Mouse (Mus musculus) embryonic facial prominence, embryonic 15.5 days (tissue): Measurements from ENCODE around the gene Ap3d1. TPM values are rescaled to one million over a fixed set of nuclear protein-coding genes. Genes with fewer than 3 reads are reported as not detected.
A peak's percentile ranks its signal among the peaks of the same experiment; 100 is the strongest.

ENCODE experiments used
- ATAC-seq: fragments of 200-750 bp; cut with Nextera tagmentation; 2 replicates; pipeline ENCODE4 v1.8.0; 2017; ENCODE audit warnings: low read depth, moderate TSS enrichment; ENCODE audit not compliant: insufficient number of reproducible peaks, low FRiP score, low TSS enrichment
- H3K27ac ChIP-seq: fragments of 300-500 bp; sonication (generic); replicated peaks from 2 replicates; pipeline ENCODE4 v1.5.1; 2015; ENCODE audit warnings: mild to moderate bottlenecking, inconsistent platforms
- H3K27me3 ChIP-seq: fragments of 300-500 bp; sonication (generic); 2 replicates; pipeline ENCODE4 v1.6.1; 2015; ENCODE audit warnings: inconsistent platforms
- H3K36me3 ChIP-seq: fragments of 300-500 bp; sonication (generic); 2 replicates; pipeline ENCODE4 v1.6.1; 2015; ENCODE audit warnings: mild to moderate bottlenecking, inconsistent platforms
- H3K4me1 ChIP-seq: fragments of 300-500 bp; sonication (generic); 2 replicates; pipeline ENCODE4 v1.6.1; 2015; ENCODE audit warnings: inconsistent platforms
- H3K4me2 ChIP-seq: fragments of 300-500 bp; sonication (generic); replicated peaks from 2 replicates; pipeline ENCODE4 v1.6.1; 2015; ENCODE audit warnings: mild to moderate bottlenecking, inconsistent platforms
- H3K4me3 ChIP-seq: fragments of 300-500 bp; sonication (generic); replicated peaks from 2 replicates; pipeline ENCODE4 v1.5.1; 2015; ENCODE audit warnings: mild to moderate bottlenecking, inconsistent platforms
- H3K9ac ChIP-seq: fragments of 300-500 bp; sonication (generic); 2 replicates; pipeline ENCODE4 v1.6.1; 2015; ENCODE audit warnings: inconsistent platforms
- H3K9me3 ChIP-seq: fragments of 300-500 bp; sonication (generic); replicated peaks from 2 replicates; pipeline ENCODE4 v1.6.1; 2016; ENCODE audit warnings: inconsistent platforms
- whole genome bisulfite sequencing: fragments of 180-500 bp; shearing (Covaris S2); methylation state at CpG from one replicate; pipeline ENCODE4 v1.1.7; 2015; 5-methylcytosine and 5-hydroxymethylcytosine counted together
- polyA plus RNA-seq: library from polyadenylated mRNA; unstranded; fragments of >200 nt; fragmentation: Nextera tagmentation; extraction: Ambion mirVana; gene quantifications from 2 replicates; pipeline ENCODE4 v1.2.1, GENCODE M21; 2015

Ap3d1 gene
- polyA plus RNA-seq, 1 experiment from 2014 or later = 75.2 TPM

DNA sequence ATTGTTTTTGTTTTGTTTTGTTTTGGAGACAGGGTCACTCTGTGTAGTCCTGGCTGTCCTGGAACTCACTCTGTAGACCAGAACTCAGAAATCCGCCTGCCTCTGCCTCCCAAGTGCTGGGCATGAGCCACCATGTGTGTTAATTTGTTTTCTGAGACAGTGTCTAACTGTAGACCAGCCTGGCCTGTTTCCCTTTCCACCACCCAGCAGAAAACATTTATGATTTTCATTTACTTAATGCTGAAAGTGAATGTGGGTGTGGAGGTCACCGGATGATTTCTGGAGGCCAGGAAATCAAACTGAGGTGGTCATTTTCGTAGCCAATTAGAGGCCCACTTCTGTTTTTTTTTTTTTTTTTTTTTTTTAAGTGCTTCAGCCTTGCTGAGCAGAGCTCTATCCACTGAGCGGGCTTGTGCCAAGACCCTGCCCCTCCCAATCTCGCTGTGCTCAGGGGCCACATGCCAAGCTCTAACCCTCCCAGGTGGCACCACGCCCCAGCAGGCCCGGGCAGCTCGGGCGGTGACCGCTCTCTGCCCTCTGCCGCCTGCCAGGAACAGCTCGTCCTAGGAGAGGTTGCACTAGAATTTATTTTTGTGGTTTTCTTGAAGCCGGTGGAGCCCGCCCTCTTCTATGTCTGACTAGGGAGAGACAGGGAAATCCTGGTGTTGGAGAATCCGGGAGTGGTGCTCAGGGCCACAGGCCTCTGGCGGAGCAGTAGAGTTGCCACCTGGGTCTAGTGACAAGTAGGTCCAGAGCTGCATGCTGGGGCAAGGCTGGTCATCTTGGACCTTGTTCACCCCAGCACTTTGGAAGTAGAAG is 77.7 kb downstream of the Ap3d1 start:
- Histone ChIP-seq H3K4me2 (peak overlapping the region; percentile 42), H3K9me3 (no peaks in the 10 kb centered on the region), H3K4me3 (peak overlapping the region; percentile 21), H3K36me3 (peaks cover 36% of the 10 kb centered on the region), H3K9ac (no peak overlapping the region), H3K27me3 (no peaks in the 10 kb centered on the region), H3K27ac (peak overlapping the region; percentile 88), H3K4me1 (peaks cover 56% of the 10 kb centered on the region)
- WGBS = 14% methylated on average over 16 of the region's 16 CpGs
- ATAC-seq = peak; percentile 75

DNA sequence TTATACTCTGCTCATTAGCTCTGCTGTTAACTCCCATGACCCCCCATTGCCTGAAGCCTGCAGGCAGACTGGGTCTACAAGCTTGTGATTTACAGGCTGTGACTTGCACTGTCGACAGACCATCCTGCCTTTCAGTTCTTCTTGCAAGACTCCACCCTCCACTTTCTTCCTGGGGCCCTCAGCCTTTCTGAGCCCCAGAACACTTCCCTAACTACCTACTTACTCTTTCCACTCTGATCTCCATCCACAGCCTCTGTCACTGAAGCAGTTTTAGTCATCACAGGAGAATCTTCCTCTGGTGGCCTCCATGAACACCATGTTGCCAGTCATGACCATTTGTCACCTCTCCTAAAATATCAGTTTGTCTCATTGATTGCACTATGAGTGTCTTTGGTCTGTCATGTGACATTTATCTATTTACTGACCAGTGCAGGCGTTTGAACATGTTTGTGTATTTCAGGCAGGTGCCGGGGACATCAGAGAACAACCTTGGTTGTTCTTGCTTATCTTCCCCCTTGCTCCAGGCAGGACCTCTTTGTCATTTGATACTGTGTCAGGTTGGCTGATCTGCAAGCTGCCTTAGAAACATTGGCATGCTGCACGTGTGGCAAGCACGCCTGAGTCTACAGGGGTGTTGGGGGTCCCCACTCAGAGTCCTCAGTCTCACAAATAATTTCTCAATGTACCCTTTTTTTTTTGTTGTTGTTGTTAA is 78.4 kb downstream of the Ap3d1 start:
- no peaks in the 10 kb centered on the region for H3K27me3 ChIP-seq
- peak overlapping the region; percentile 88 for H3K27ac ChIP-seq
- peaks cover 56% of the 10 kb centered on the region for H3K4me1 ChIP-seq
- no peak overlapping the region for H3K4me2 ChIP-seq
- no peak overlapping the region for H3K4me3 ChIP-seq
- H3K9me3 ChIP-seq = no peaks in the 10 kb centered on the region
- no peak for ATAC-seq
- 40% methylated on average over 5 of the region's 5 CpGs for WGBS
- peaks cover 28% of the 10 kb centered on the region for H3K36me3 ChIP-seq
- no peak overlapping the region for H3K9ac ChIP-seq

DNA sequence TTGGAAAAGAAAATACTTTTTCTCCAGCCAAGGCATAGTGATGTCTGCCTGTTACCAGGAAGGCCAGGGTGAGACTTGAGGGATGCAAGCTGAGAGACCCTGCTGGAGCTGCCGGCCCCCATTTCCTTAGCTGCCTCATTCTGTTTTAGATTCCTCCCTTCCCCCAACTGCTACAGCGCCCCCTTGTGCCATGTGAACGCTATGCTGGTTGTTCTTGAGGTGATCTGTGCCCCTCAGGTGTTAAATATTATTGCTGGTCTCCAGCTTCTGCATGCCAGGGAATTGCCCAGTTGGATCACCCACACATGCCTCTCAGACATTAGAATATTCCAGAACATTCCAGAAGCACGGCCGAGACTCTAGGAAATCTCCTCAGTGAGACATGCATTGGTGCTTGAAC is 80.9 kb downstream of the Ap3d1 start:
- Histone ChIP-seq H3K36me3 (peaks cover 3% of the 10 kb centered on the region; the same call in 1 of the 2 replicates), H3K4me3 (no peak overlapping the region)
- ATAC-seq = no peak

DNA sequence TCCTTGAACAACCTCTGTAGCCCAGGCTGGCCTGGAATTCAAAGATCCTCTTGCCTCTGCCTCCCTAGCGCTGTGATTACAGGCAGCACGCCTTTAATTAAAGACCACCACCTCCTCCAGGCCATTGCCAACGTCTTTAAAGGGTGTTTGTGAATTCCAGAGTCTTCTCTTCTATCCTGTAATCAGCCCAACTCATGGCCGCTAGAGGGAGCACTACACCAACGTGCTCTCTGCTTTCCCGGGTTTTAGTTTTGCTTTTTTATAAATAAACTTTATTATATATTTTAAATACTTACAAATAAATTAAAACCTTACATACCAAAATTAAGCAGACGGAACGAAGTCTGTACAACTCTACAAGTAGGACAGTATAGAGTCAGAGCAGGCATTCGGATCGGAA is 82.9 kb downstream of the Ap3d1 start:
- no peak for ATAC-seq
- no peak overlapping the region; the same call in 1 of the 2 replicates for H3K4me2 ChIP-seq
- peak overlapping the region; percentile 30 for H3K4me3 ChIP-seq
- H3K9me3 ChIP-seq = no peaks in the 10 kb centered on the region
- H3K9ac ChIP-seq = no peak overlapping the region
- H3K27ac ChIP-seq = peak overlapping the region; percentile 44; the same call in 1 of the 2 replicates
- no peaks in the 10 kb centered on the region for H3K27me3 ChIP-seq
- WGBS = 9% methylated on average over 10 of the region's 10 CpGs
- peaks cover 46% of the 10 kb centered on the region for H3K4me1 ChIP-seq
- no peaks in the 10 kb centered on the region for H3K36me3 ChIP-seq

More for the DNA sequence above, 80.9 kb downstream of the Ap3d1 start:
- peaks cover 50% of the 10 kb centered on the region for H3K4me1 ChIP-seq
- no peak overlapping the region for H3K9ac ChIP-seq
- no peak overlapping the region for H3K27ac ChIP-seq
- no peaks in the 10 kb centered on the region for H3K27me3 ChIP-seq
- WGBS = 41% methylated on average over 5 of the region's 5 CpGs
- H3K9me3 ChIP-seq = no peaks in the 10 kb centered on the region
- H3K4me2 ChIP-seq = no peak overlapping the region

DNA sequence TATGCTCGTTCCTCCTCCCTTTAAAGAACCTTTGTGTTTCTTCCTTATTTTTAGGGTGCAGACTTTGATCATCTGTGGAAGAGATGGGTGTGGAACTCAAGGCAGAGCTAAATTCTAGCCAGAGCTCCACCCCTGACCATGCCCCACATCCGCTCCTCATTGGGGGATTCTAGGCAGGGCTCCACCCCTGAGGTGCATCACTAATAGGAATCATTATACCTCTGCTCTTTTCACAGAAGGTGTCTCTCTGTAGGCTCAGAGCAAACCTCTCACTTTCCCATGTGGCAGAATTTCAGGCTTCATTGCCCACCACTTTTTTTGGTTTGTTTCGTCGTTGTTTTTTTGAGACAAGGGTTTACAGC is 83.2 kb downstream of the Ap3d1 start:
- Histone ChIP-seq H3K4me1 (peaks cover 44% of the 10 kb centered on the region), H3K9ac (no peak overlapping the region), H3K9me3 (no peaks in the 10 kb centered on the region), H3K27me3 (no peaks in the 10 kb centered on the region), H3K4me2 (no peak overlapping the region), H3K36me3 (no peaks in the 10 kb centered on the region), H3K27ac (no peak overlapping the region; the same call in 1 of the 2 replicates), H3K4me3 (no peak overlapping the region)
- 65% methylated on average over 4 of the region's 4 CpGs for WGBS
- no peak for ATAC-seq

DNA sequence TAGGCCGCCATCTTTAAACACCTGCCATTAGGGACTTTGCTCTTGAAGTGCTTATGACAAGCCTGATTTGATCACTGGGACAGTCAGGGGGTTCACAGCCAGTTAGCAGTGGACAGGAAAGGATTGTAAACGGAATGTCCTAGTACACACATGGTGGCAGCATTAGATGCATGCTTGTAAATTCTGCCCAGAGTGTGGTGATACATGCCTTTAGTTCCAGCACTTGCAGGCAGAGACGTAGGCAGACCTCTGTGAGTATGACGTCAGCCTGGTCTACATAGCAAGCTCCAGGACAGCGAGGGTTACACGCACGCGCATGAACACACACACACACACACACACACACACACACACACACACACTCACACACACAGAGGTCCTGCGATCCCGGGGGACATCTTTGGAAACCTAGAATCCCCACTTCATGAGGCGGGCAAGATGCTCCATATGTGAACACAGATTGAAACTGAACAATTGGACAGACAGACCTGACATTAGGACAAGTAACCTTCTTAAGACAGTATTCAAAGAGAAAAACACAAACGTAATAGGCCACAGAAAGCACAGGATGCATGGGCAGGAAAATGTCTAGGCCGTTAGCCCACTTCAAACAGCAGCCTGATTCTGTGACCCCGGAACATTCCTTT is 83.7 kb downstream of the Ap3d1 start:
- Histone ChIP-seq H3K9ac (no peak overlapping the region), H3K4me3 (no peak overlapping the region), H3K9me3 (no peaks in the 10 kb centered on the region), H3K36me3 (no peaks in the 10 kb centered on the region), H3K27ac (peak overlapping the region; percentile 19; the same call in 1 of the 2 replicates), H3K27me3 (no peaks in the 10 kb centered on the region), H3K4me1 (peaks cover 43% of the 10 kb centered on the region), H3K4me2 (no peak overlapping the region)
- no peak for ATAC-seq
- WGBS = 81% methylated on average over 14 of the region's 14 CpGs

Other genes starting within 250 kb of the Ap3d1 start
- not detected in 2 replicates for gene Onecut3, start 247.4 kb downstream of the Ap3d1 start, polyA plus RNA-seq
- 0.09 and 0.28 TPM in 2 replicates for gene Atp8b3, start 203.1 kb downstream of the Ap3d1 start, polyA plus RNA-seq
- 25.8 and 27.1 TPM in 2 replicates for gene Rexo1, start 180.7 kb downstream of the Ap3d1 start, polyA plus RNA-seq
- gene Klf16, start 164.9 kb downstream of the Ap3d1 start, polyA plus RNA-seq = 9.4 and 11.3 TPM in 2 replicates
- 112 and 115 TPM in 2 replicates for gene Abhd17a, start 151.9 kb downstream of the Ap3d1 start, polyA plus RNA-seq
- gene Scamp4, start 139.4 kb downstream of the Ap3d1 start, polyA plus RNA-seq = 99.1 and 108 TPM in 2 replicates
- gene Adat3, start 139.4 kb downstream of the Ap3d1 start, polyA plus RNA-seq = 7.0 and 7.5 TPM in 2 replicates
- gene Gm49322, start 136.2 kb downstream of the Ap3d1 start, polyA plus RNA-seq = 4.8 TPM in 2 replicates
- gene Csnk1g2, start 119.4 kb downstream of the Ap3d1 start, polyA plus RNA-seq = 172 and 190 TPM in 2 replicates
- gene Btbd2, start 85.2 kb downstream of the Ap3d1 start, polyA plus RNA-seq = 82.2 and 82.7 TPM in 2 replicates
- 99.0 and 105 TPM in 2 replicates for gene Mknk2, start 64.2 kb downstream of the Ap3d1 start, polyA plus RNA-seq
- gene Mob3a, start 40.3 kb downstream of the Ap3d1 start, polyA plus RNA-seq = 48.2 and 51.8 TPM in 2 replicates
- gene Izumo4, start 40.1 kb downstream of the Ap3d1 start, polyA plus RNA-seq = 27.0 and 28.0 TPM in 2 replicates
- 17.1 and 21.7 TPM in 2 replicates for gene Dot1l, start 12.9 kb upstream of the Ap3d1 start, polyA plus RNA-seq
- gene Sf3a2, start 55.9 kb upstream of the Ap3d1 start, polyA plus RNA-seq = 68.1 and 79.7 TPM in 2 replicates
- 121 and 125 TPM in 2 replicates for gene Plekhj1, start 56.4 kb upstream of the Ap3d1 start, polyA plus RNA-seq
- 0.09 TPM in 1 of 2 replicates, not detected in the other for gene Amh, start 63.0 kb upstream of the Ap3d1 start, polyA plus RNA-seq
- gene Jsrp1, start 71.2 kb upstream of the Ap3d1 start, polyA plus RNA-seq = 10.0 and 13.8 TPM in 2 replicates
- gene Oaz1, start 84.4 kb upstream of the Ap3d1 start, polyA plus RNA-seq = 1,751 and 1,885 TPM in 2 replicates
- 2.2 and 2.5 TPM in 2 replicates for gene Lingo3, start 101.8 kb upstream of the Ap3d1 start, polyA plus RNA-seq
- gene Lsm7, start 112.9 kb upstream of the Ap3d1 start, polyA plus RNA-seq = 252 and 265 TPM in 2 replicates
- gene Sppl2b, start 113.0 kb upstream of the Ap3d1 start, polyA plus RNA-seq = 51.3 and 60.7 TPM in 2 replicates
- gene Tmprss9, start 129.6 kb upstream of the Ap3d1 start, polyA plus RNA-seq = 0.04 and 0.05 TPM in 2 replicates
- gene Timm13, start 158.7 kb upstream of the Ap3d1 start, polyA plus RNA-seq = 337 and 339 TPM in 2 replicates
- gene Lmnb2, start 176.0 kb upstream of the Ap3d1 start, polyA plus RNA-seq = 56.7 and 60.1 TPM in 2 replicates
- 43.7 and 46.6 TPM in 2 replicates for gene Gadd45b, start 187.8 kb upstream of the Ap3d1 start, polyA plus RNA-seq